Mouse (Mus musculus): ENCODE data around the gene Snai3.

Gene Snai3

GRCm38 (mm10) chr8:122431694-122432442 lies 28.7 kb downstream of the Snai3 start:
- no peak for DNase-seq (ENCODE audit: extremely low read depth, insufficient read length, low spot score)

DNA sequence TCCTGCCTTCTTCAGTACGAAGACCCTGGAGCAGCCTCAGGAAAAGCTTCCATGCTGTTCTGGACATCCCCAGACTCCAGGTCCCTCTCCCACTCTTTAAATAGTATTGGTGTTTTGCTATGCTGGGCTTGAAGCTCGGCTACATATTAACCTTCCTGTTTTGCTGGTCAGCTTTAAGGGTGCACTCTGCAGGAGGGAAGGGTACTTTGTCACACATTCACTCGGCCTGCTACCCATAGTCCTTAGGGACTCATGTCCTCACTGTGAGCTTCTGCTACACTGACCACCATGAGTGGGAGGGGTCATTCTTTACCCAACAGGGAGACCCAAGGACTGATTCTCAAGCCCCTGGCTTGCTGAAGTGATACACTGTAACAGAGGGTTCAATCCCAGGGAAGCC lies 29.9 kb downstream of the Snai3 start:
- no peak for DNase-seq (ENCODE audit: extremely low read depth, insufficient read length, low spot score)

GRCm38 (mm10) chr8:122430058-122430636 lies 30.4 kb downstream of the Snai3 start:
- no peak for DNase-seq (ENCODE audit: extremely low read depth, insufficient read length, low spot score)

GRCm38 (mm10) chr8:122428163-122428562 lies 32.4 kb downstream of the Snai3 start:
- no peak for DNase-seq (ENCODE audit: extremely low read depth, insufficient read length, low spot score)

DNA sequence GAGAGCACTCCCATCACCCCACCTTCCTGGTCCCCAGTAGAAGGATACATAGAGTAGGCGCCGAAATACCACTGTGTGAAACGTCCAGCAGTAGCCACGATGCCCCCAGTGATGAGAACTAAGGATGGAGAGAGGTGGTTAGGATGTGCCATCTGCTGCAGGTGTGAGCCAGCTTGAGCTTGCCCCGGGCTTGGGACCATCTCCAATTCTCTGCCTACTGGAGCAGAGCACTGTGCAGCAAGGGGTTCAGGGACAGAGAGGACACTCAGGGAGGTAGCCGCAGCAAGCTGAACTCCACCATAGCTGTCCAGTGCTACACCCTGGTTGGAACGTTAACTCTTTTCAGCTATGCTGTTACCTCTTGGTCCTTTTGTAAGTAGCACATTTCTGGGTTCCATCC lies 32.9 kb downstream of the Snai3 start:
- DNase-seq (ENCODE audit: extremely low read depth, insufficient read length, low spot score) = no peak

- no peak for DNase-seq (ENCODE audit: extremely low read depth, insufficient read length, low spot score)
These were observed 34.4 kb downstream of the Snai3 start for GRCm38 (mm10) chr8:122426145-122426544.

DNA sequence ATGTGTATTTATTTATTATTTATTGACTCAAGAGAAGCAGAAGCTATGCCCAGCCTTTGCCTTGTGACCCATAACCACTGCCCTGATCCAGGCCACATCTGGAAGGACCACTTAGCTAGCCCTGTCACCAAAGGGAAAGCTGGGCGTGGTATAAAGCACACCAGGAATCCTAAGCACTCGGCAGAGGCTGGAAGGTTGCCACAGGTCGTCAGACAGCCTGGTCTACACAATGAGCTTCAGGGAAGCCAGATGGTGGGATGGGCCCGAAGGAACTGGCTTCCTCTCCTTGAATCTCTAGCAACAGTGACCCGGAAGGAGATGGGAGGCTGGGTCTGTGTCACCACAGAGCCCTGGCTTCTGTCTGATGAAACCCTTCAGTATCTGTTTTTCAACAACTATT lies 36.9 kb downstream of the Snai3 start:
- no peak for DNase-seq (ENCODE audit: extremely low read depth, insufficient read length, low spot score)

DNA sequence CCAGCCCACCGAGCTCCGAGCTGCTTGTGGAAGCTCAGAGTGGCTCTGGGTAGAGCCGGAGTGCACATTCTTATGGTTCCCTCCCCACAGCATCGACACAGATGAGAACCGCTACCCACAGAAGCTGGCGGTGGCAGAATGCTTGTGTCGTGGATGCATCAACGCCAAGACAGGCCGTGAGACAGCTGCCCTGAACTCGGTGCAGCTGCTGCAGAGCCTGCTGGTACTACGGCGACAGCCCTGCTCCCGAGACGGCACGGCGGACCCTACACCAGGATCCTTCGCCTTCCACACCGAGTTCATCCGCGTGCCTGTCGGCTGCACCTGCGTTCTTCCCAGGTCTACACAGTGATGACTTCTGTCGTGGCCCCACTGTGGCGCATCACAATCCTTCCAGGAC lies 37.3 kb downstream of the Snai3 start:
- DNase-seq (ENCODE audit: extremely low read depth, insufficient read length, low spot score) = no peak

DNA sequence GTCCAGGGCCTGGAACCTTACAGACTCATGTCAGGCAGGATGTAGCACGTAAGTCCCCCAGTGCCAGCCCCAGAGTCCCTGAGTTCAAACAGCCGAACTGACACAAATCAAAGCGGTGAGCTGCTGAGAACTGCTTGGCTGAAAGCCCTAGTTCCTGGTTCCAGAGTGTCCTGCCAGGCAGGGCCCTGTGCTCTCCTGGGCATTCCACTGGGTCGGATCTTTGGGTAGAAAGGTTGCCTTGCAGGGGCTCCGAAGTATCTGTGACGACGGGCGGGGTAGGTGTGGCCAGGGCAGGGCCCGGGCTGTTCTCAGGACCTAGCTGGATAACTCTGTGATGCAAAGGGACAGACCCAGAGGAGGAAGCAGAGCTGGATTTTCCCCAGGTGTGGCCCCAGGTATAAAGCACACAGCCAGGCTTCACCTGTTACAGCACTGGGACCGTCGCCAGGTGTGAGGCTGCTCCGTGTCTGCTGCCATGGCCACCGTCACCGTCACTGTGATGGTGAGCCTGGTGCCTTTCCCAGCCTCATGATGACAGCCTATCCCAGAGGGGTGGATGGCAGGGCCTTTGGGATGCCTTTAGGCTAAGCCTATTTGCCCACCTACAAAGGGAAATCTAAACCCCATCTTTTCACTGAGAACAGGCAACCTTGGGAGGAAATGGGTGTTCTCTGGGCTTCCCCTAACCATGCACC lies 39.0 kb downstream of the Snai3 start, which contains the start of gene Il17c:
Gene Il17c (plus strand): TSS at position 645 of the 695 bp plus-strand sequence.
- no peak for DNase-seq (ENCODE audit: extremely low read depth, insufficient read length, low spot score)

DNA sequence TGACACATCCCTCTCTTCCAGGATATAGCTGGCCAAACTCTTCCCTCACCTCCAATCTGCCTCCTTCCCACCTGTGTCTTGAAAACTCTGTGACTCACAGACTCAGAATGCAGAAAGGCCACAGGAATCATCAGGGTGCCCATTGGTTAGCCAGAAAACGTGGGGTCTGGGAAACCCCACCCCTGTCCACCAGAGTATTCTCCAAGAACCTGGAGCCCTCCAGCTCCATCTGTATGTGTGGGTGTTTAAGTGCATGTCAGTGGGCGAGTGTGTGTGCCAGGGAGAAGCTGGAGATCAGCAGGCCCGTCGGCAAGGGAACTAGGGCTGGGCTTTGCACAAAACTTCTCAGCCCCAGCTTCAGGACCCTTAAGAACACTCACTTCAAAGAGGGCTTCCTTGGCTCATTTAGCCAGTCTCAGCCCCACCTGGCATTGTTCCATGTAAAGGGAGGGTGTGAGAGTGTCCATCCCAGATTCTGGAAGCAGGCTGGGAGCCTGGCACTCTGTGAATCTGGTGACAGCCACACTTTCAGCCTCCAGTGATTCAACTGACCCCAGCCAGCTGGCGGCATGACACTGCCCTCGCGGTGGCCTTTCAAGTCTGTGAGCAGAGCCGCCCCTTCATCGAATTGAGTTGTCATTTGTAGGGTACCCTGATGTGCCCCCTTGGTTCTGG lies 40.5 kb downstream of the Snai3 start:
- no peak for DNase-seq (ENCODE audit: extremely low read depth, insufficient read length, low spot score)

GRCm38 (mm10) chr8:122415554-122415953 lies 45.0 kb downstream of the Snai3 start:
- no peak for DNase-seq (ENCODE audit: extremely low read depth, insufficient read length, low spot score)

- DNase-seq (ENCODE audit: extremely low read depth, insufficient read length, low spot score) = no peak
These were observed 46.2 kb downstream of the Snai3 start for GRCm38 (mm10) chr8:122414311-122414710.

GRCm38 (mm10) chr8:122407678-122408077 lies 52.9 kb downstream of the Snai3 start:
- DNase-seq (ENCODE audit: extremely low read depth, insufficient read length, low spot score) = no peak

- DNase-seq (ENCODE audit: extremely low read depth, insufficient read length, low spot score) = no peak
These were observed 55.3 kb downstream of the Snai3 start for GRCm38 (mm10) chr8:122405146-122405805.

Data from 3134 (cell line).